Mouse (Mus musculus) c-Kit-positive CD71-positive TER-119-negative erythroid progenitor cells, embryonic 14.5 days (primary cell): ENCODE measurements around the gene Eif3j1.

ENCODE experiments used
- DNase-seq: peaks from one replicate; pipeline ENCODE4 v3.0.0-alpha.2; 2013; ENCODE audit warnings: low read depth

Gene Eif3j1

GRCm38 (mm10) chr2:122102070-122102469, 73.7 kb downstream of the Eif3j1 start:
- no peak for DNase-seq
